Mouse (Mus musculus) cortical plate, adult 2 months (tissue): Measurements from ENCODE around the gene Evx2. TPM values are rescaled to one million over a fixed set of nuclear protein-coding genes. Genes with fewer than 3 reads are reported as not detected.

ENCODE experiments used
- H3K27ac ChIP-seq: fragments of 200-500 bp; 2 replicates; pipeline ENCODE4 v1.5.1; 2012; ENCODE audit warnings: low read length, control low read depth, inconsistent platforms; ENCODE audit not compliant: insufficient read depth
- H3K4me1 ChIP-seq: fragments of 200-500 bp; 2 replicates; pipeline ENCODE4 v1.6.1; 2011; ENCODE audit warnings: low read length; ENCODE audit not compliant: control insufficient read depth, insufficient read depth
- H3K4me3 ChIP-seq: fragments of 200-500 bp; 2 replicates; pipeline ENCODE4 v1.5.1; 2011; ENCODE audit warnings: mild to moderate bottlenecking, low read length, control low read depth; ENCODE audit not compliant: insufficient read depth
- CTCF ChIP-seq: fragments of 200-500 bp; IDR thresholded peaks from 2 replicates; pipeline ENCODE4 v1.5.1; 2011; ENCODE audit warnings: mild to moderate bottlenecking, control low read depth, low read length; ENCODE audit not compliant: insufficient read depth; ENCODE audit errors: extremely low read depth
- POLR2A ChIP-seq: fragments of 200-500 bp; IDR thresholded peaks from 2 replicates; pipeline ENCODE4 v1.6.1; 2011; ENCODE audit warnings: mild to moderate bottlenecking, low read length, control low read depth; ENCODE audit not compliant: insufficient read depth; ENCODE audit errors: extremely low read depth
- polyA plus RNA-seq: library from polyadenylated mRNA; depleted of rRNA; stranded (reverse); fragments of >200 nt; gene quantifications from 2 replicates; pipeline ENCODE4 v1.2.3, GENCODE M21; 2012

The Evx2 gene
- polyA plus RNA-seq, 1 experiment, result not detected

DNA sequence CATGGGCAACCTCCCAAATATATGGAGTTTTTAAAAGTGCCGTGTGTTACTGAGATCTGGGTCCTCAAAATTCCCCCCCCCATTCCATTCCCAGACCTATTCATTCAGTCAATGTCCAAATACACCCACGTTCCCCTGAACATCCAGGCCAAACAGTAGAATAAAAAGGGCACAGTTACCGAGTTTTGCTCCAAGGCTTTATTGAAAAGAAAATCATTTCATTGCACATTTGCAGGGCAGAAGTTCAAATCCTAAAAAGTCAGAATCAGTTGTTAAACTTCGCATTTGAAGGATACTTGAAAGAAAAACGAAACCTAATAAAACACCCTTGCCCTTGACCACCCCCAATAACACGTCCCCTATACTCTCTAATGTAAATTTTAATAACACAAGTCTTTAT is 43.5 kb upstream of the Evx2 start:
- H3K4me1 ChIP-seq, result no peaks in the 10 kb centered on the region
- no peak overlapping the region for H3K27ac ChIP-seq
- TF ChIP-seq POLR2A, result no peak
- TF ChIP-seq CTCF, result no peak
- no peak overlapping the region for H3K4me3 ChIP-seq

DNA sequence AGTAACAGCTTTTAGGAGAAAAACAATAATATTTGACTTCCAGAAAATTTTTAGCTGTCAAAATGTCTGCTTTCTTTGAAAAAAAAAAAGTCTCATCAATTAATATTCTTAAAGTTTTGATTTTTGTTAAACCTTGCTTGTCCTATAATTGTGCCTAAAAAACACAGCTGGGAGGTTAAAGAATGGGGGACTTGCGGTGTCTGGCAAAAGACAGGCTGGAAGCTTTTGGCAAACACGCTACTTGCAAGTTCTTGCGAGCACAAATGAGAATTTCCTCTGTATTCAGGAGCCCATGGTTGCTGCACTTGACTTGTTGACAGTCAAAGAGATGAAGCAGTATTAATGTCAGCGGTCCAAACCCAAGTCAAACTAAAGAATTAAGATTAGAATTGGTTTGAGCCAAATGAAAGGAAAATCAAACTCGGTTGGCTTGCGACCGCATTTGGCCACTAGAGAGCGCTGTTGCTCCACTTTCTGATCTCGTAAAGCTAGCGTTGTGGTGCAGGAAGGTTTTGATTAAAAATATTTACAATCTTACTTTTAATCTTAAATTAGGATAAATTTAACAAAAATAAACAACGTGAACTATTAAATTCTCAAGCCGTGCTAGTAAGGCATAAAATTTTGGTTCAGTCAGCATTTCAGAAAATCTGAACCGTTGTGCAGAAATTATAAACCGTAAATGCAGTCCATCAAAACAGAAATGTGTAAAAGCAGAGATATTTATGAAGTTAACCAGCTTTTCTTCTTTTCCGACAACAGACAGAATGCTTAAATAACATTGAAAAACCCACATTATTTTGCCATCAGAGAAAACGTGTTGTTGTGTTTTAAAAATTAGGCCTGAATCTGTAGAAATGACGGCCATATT is 42.8 kb upstream of the Evx2 start:
- Histone ChIP-seq H3K27ac (no peak overlapping the region), H3K4me3 (no peak overlapping the region), H3K4me1 (no peaks in the 10 kb centered on the region)
- TF ChIP-seq CTCF, result peak; percentile 84
- no peak for TF ChIP-seq POLR2A

DNA sequence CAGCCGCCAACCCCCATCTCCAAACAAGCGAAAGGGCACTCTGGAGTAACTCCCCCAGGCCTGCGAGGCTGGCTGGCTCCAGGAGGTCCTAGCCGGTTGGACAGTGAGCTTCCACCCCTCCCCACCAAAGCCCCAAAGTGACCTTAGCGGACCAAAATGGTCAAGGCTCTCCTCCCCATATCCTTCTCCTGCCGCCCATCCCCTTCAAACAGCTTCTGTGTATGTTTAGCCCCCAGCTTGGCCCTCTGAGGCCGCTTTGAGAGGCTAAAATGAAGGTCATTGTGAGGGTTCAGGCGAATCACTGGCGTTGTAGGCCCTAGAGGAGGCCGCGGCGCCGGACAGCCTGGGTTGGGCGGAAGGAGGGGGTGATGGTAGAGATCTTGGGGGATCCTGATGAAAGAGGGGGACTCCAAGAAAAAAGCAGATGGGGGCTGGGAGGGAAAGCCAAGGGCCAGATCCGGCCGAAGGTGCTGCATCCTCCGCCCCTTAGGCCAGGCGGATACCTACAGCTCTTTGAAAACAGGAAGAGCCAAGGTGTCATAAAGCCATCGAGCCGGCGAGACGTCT is 41.3 kb upstream of the Evx2 start:
- H3K27ac ChIP-seq, result no peak overlapping the region
- no peak for TF ChIP-seq CTCF
- H3K4me1 ChIP-seq, result no peaks in the 10 kb centered on the region
- H3K4me3 ChIP-seq, result no peak overlapping the region

DNA sequence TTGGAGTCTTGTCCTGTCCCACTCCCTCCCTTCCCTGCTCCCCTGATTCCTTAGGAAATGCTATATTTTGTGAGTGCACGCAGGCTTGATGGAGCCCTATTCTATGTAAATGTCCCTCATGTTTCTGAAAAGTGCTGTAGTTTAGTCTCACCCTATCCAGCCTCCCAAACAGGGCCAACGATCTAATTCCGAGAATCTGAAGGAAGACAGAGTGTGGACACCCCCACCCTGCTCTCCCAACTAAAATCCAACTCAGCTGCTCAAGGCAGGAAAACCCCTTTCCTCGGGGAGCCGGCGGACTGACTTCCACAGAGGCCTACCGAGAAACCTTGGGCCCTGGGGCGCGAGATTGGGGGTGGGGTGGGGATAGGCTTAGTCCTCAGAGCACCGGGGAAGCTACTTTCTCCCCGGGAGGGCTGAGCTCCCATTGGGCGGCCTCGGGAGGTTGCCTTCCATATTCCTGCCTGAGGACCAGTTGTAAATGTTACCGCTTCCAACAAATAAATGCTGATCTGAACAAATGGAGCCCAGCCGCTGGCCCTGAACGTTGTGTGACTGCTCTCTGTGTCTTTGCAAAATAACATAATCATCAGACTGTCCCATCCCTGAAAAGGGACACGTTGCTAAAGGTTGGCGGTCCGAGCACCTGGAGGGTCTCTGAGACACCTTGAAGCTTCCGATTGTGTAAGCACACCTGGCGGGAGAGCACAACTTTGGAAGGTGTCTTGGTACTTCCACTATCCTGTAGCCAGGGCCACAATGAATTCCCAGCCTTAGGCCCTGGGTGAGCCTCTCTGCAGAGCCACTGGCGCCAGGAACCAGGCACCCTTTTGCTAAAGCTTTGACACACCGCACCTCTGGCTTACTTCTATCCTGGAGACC is 40.5 kb upstream of the Evx2 start:
- TF ChIP-seq CTCF, result no peak
- TF ChIP-seq POLR2A, result no peak
- no peaks in the 10 kb centered on the region for H3K4me1 ChIP-seq
- H3K27ac ChIP-seq, result no peak overlapping the region
- H3K4me3 ChIP-seq, result no peak overlapping the region

DNA sequence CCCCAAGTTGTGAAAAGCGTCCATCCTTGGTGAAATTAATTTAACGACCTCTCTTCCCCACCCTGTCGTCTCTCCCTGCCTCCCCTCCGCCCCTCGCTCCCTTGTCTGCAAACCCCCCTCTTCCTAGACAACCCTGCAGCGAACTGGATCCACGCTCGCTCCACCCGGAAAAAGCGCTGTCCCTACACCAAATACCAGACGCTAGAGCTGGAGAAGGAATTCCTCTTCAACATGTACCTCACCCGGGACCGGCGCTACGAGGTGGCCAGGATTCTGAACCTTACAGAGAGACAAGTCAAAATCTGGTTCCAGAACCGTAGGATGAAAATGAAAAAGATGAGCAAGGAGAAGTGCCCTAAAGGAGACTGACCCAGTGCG is 39.7 kb upstream of the Evx2 start:
- H3K4me1 ChIP-seq, result no peaks in the 10 kb centered on the region
- TF ChIP-seq POLR2A (no peak), CTCF (no peak)
- H3K4me3 ChIP-seq, result no peak overlapping the region
- H3K27ac ChIP-seq, result no peak overlapping the region

DNA sequence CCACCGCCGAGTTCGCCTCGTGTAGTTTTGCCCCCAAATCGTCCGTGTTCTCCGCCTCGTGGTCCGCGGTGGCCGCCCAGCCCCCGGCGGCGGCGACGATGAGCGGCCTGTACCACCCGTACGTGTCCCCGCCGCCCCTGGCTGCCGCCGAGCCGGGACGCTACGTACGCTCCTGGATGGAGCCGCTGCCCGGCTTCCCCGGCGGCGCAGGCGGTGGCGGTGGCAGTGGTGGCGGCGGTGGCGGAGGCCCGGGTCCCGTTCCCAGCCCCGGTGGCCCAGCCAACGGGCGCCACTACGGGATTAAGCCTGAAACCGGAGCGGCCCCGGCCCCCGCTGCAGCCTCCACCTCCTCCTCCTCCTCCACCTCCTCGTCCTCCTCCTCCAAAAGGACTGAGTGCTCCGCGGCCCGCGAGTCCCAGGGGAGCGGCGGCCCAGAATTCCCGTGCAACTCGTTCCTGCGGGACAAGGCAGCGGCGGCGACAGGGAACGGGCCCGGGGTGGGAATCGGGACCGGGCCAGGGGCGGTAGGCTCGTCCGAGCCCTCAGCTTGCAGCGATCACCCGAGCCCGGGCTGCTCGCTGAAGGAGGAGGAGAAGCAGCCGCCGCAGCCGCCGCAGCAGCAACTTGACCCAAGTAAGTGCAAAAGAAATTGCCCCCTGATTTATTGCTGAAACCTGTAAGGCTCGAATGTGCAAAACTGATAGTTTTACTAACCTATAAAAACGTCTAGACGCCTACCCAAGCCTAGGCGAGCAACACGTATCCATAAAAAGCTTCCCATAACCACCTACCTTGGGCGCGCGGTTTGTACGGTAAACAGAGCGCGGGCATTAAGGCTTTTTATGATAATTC is 39.1 kb upstream of the Evx2 start:
- H3K4me3 ChIP-seq, result no peak overlapping the region
- H3K27ac ChIP-seq, result no peak overlapping the region
- H3K4me1 ChIP-seq, result no peaks in the 10 kb centered on the region
- no peak for TF ChIP-seq POLR2A
- no peak for TF ChIP-seq CTCF

DNA sequence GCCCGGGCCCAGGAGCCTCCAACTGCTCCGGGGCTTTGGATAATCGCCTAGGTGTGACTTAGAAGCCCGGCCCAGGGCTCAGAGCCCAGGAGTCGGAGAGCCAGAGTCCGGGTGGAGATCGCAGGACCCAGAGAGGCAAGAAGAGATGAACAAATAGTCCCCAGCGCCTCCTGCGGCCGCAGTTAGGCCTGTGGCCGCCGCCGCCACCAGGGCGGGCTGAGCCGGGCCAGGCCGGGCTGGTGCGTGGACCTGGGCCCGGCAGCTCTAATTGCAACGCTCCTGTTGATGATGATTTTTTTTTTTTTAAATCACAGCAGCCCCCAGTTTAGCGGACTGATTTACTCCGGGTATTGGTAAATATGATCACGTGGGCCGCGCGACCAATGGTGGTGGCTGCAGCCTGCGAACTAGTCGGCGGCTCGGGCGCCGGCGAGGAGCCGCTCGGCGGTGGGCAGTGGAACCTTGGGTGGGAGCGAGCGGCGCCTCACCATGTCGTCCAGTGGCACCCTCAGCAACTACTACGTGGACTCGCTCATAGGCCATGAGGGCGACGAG is 38.3 kb upstream of the Evx2 start, which contains the start of gene Hoxd9:
Gene Hoxd9, plus strand, starts transcription at position 161 of the 555 bp plus-strand sequence.
- Histone ChIP-seq H3K4me3 (no peak within 1 kb of the TSS), H3K4me1 (no peaks in the 10 kb centered on the region), H3K27ac (no peak within 1 kb of the TSS)
- TF ChIP-seq POLR2A (no peak), CTCF (no peak)

DNA sequence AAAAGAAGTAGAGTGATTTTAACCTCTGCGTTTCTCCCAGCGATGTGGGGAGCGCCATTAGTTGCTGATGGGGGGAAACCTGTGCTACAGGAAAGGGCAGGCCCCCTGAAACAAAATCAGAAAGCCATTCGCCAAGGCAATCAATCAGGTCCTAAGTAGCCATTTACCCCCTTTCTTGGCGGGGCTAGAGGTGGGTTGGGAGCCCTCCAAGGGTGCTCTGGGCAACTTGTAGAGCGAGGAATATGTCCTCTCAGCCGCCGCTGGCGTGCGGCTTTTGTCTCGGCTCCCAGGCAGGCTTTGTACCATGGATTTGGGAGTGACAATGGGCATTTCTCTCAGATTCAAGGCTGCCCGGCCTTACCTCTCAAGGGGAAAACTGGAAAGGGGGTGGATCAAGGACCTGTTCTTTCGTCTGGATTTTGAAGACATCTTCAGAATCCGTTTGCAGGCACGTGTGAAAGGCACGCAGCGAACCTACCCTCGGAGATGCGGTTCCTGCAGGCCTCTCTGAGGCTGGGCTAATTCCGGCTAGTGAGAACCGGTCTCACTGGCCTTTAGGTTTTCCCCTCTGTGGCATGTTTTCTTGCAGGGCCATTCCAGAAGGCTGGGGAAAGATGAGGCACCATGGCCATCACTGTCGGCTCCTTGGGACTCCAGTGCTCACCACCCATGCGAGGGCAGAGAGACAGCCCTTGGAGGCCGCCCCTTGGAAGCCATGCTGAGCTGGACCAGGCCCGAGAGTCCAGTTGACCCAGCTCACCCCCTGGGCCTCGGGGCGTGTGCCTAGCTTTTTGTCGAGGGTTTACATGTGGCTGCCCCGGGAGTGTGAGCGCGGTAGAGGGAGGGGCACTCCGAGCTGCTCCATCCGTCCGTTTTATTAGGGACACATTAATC is 37.3 kb upstream of the Evx2 start:
- Histone ChIP-seq H3K4me1 (no peaks in the 10 kb centered on the region), H3K27ac (no peak overlapping the region)
- TF ChIP-seq POLR2A, result no peak
- TF ChIP-seq CTCF, result no peak

More for the DNA sequence above, 37.3 kb upstream of the Evx2 start:
- no peak overlapping the region for H3K4me3 ChIP-seq
